Mouse (Mus musculus) bone marrow macrophage, adult 2 months (primary cell): ENCODE results near the gene Tent5b.

Source experiments
- CTCF ChIP-seq: IDR thresholded peaks from 2 replicates; pipeline ENCODE4 v1.5.1; 2012; ENCODE audit warnings: low read depth, mild to moderate bottlenecking, low read length, moderate library complexity
- POLR2A ChIP-seq: IDR thresholded peaks from 2 replicates; pipeline ENCODE4 v1.6.1; 2012; ENCODE audit warnings: mild to moderate bottlenecking, low read depth, low read length, borderline replicate concordance

- TF ChIP-seq CTCF: no peak
- no peak for TF ChIP-seq POLR2A
Measured at GRCm38 (mm10) chr4:133493895-133494294, 14.0 kb downstream of the Tent5b start.
